In genomic region chr3:90652878-90653508, GRCm38 (mm10) we compare ENCODE assay signal across 9 mouse cellular contexts. TPM values are rescaled to one million over a fixed set of nuclear protein-coding genes. Genes with fewer than 3 reads are reported as not detected.
DNase-seq lines count a peak whose midpoint lies in the region; ATAC-seq and TF ChIP-seq lines count a peak whose summit lies in the region.
"Had no signal": no experiment of that assay in that cellular context is flagged by ENCODE, and none has a peak within 500 bp of the region (broad histone marks: within the 10 kb centered on the region; RNA-seq: fewer than 3 reads in every experiment).

No protein-coding gene starts in this region.

- peak; percentile 80 for ATAC-seq in forebrain, embryonic 14.5 days
- peak; percentile 69 for ATAC-seq in lung, postnatal 0 days

- peak; percentile 69 for DNase-seq in ES-CJ7 (ENCODE audit: low read depth, low spot score)
- peak; percentile 16 for DNase-seq in c-Kit-positive CD71-positive TER-119-negative erythroid progenitor cells, embryonic 14.5 days (ENCODE audit: low read depth)
- peak; percentile 91 for DNase-seq in forebrain, embryonic 14.5 days (ENCODE audit: low spot score)
- peak; percentile 69 for DNase-seq in hindbrain, embryonic 10.5 days (ENCODE audit: low spot score)
- DNase-seq in layer of hippocampus, adult 8-10 months (ENCODE audit: low spot score in 2 of 2) = peak; percentile 41 to 85
- DNase-seq in lung, postnatal 0 days (ENCODE audit: low spot score) = peak; percentile 86
- DNase-seq in ovary, postnatal 36 days (ENCODE audit: low spot score) = peak; percentile 48
- DNase-seq in thymus, postnatal 4 days = peak; percentile 75

- H3K36me3 ChIP-seq in forebrain, embryonic 14.5 days (ENCODE audit: control insufficient read depth, insufficient read depth, low read length) = no peaks in the 10 kb centered on the region
- H3K36me3 ChIP-seq in hindbrain, embryonic 10.5 days = no peaks in the 10 kb centered on the region
- no peaks in the 10 kb centered on the region for H3K36me3 ChIP-seq in lung, postnatal 0 days (ENCODE audit: insufficient read depth, low read length)
- H3K36me3 ChIP-seq: limb, embryonic 15.5 days had no signal

- no peaks in the 10 kb centered on the region for H3K27me3 ChIP-seq in forebrain, embryonic 14.5 days (replicated peaks; ENCODE audit: control insufficient read depth, insufficient read depth, low read length)
- H3K27me3 ChIP-seq in hindbrain, embryonic 10.5 days (ENCODE audit: insufficient read depth, poor library complexity, severe bottlenecking) = no peaks in the 10 kb centered on the region
- H3K27me3 ChIP-seq in lung, postnatal 0 days (replicated peaks; ENCODE audit: insufficient read depth, low read length) = no peaks in the 10 kb centered on the region

- TF ChIP-seq EP300 in lung, postnatal 0 days (IDR thresholded peaks at IDR 0.05) = no peak

- H3K4me2 ChIP-seq in forebrain, embryonic 14.5 days (ENCODE audit: low read length) = no peak overlapping the region
- no peak overlapping the region for H3K4me2 ChIP-seq in lung, postnatal 0 days (replicated peaks; ENCODE audit: low read depth, low read length)
- H3K4me2 ChIP-seq: limb, embryonic 15.5 days had no signal

- peak; percentile 91 for TF ChIP-seq CTCF in lung, postnatal 0 days (IDR thresholded peaks at IDR 0.05)

- H3K9ac ChIP-seq in forebrain, embryonic 14.5 days (ENCODE audit: low read length) = no peak overlapping the region
- H3K9ac ChIP-seq in lung, postnatal 0 days (replicated peaks; ENCODE audit: low read depth) = no peak overlapping the region
- H3K9ac ChIP-seq: limb, embryonic 15.5 days had no signal

- no peaks in the 10 kb centered on the region for H3K4me1 ChIP-seq in forebrain, embryonic 14.5 days (ENCODE audit: control insufficient read depth, insufficient read depth, low read length)
- no peaks in the 10 kb centered on the region for H3K4me1 ChIP-seq in hindbrain, embryonic 10.5 days (replicated peaks)
- H3K4me1 ChIP-seq in lung, postnatal 0 days (ENCODE audit: insufficient read depth, low read depth, low read length) = no peaks in the 10 kb centered on the region
- H3K4me1 ChIP-seq: limb, embryonic 15.5 days had no signal

- WGBS in forebrain, embryonic 14.5 days = 33% methylated on average over 5 of the region's 5 CpGs
- WGBS in hindbrain, embryonic 10.5 days = 35% methylated on average over 5 of the region's 5 CpGs
- WGBS in lung, postnatal 0 days = 34% methylated on average over 5 of the region's 5 CpGs

- H3K9me3 ChIP-seq in forebrain, embryonic 14.5 days (replicated peaks; ENCODE audit: control insufficient read depth, low read length) = no peaks in the 10 kb centered on the region
- no peaks in the 10 kb centered on the region for H3K9me3 ChIP-seq in hindbrain, embryonic 10.5 days
- H3K9me3 ChIP-seq in lung, postnatal 0 days (ENCODE audit: low read length) = no peaks in the 10 kb centered on the region
- H3K9me3 ChIP-seq: limb, embryonic 15.5 days had no signal

- no peak overlapping the region for H3K4me3 ChIP-seq in forebrain, embryonic 14.5 days (ENCODE audit: low read depth, low read length)
- H3K4me3 ChIP-seq in hindbrain, embryonic 10.5 days = no peak overlapping the region
- H3K4me3 ChIP-seq in lung, postnatal 0 days (ENCODE audit: low read depth, low read length) = no peak overlapping the region
- H3K4me3 ChIP-seq: limb, embryonic 15.5 days had no signal

- H3K27ac ChIP-seq in forebrain, embryonic 14.5 days (ENCODE audit: low read depth, low read length) = no peak overlapping the region
- H3K27ac ChIP-seq in hindbrain, embryonic 10.5 days = no peak overlapping the region
- no peak overlapping the region for H3K27ac ChIP-seq in lung, postnatal 0 days (ENCODE audit: low read length)
- H3K27ac ChIP-seq: limb, embryonic 15.5 days had no signal

RNA-seq across cellular contexts. Expression of gene S100a7a, which starts 0.8 kb away (rescaled TPM):
- not detected in 2 replicates for polyA plus RNA-seq in forebrain, embryonic 14.5 days (2014; fragmentation: Nextera tagmentation; extraction: Ambion mirVana)
- polyA plus RNA-seq in hindbrain, embryonic 10.5 days (2016; fragmentation: Nextera tagmentation; extraction: Ambion mirVana) = not detected in 2 replicates
- total RNA-seq in layer of hippocampus, adult 8-10 months (2022) = under 1 TPM in 3 of 4 experiments, not detected in 1; 0.34 to 0.62 (median 0.49) TPM
- polyA plus RNA-seq in lung, postnatal 0 days (2015; fragmentation: Nextera tagmentation; extraction: Ambion mirVana) = 0.08 and 0.27 TPM in 2 replicates

RNA-seq across cellular contexts. Expression of gene S100a8, which starts 15.8 kb away (rescaled TPM):
- 1.5 and 3.3 TPM in 2 replicates for polyA plus RNA-seq in forebrain, embryonic 14.5 days (2014; fragmentation: Nextera tagmentation; extraction: Ambion mirVana)
- polyA plus RNA-seq in hindbrain, embryonic 10.5 days (2016; fragmentation: Nextera tagmentation; extraction: Ambion mirVana) = not detected in 2 replicates
- total RNA-seq in layer of hippocampus, adult 8-10 months (2022) = 1 to 10 TPM in 1 of 4 experiments, not detected in 3; 1.2 TPM
- polyA plus RNA-seq in lung, postnatal 0 days (2015; fragmentation: Nextera tagmentation; extraction: Ambion mirVana) = 332 and 333 TPM in 2 replicates

RNA-seq across cellular contexts. Expression of gene S100a6, which starts 40.3 kb away (rescaled TPM):
- polyA plus RNA-seq in forebrain, embryonic 14.5 days (2014; fragmentation: Nextera tagmentation; extraction: Ambion mirVana) = 19.6 and 22.8 TPM in 2 replicates
- polyA plus RNA-seq in hindbrain, embryonic 10.5 days (2016; fragmentation: Nextera tagmentation; extraction: Ambion mirVana) = 14.4 and 18.3 TPM in 2 replicates
- total RNA-seq in layer of hippocampus, adult 8-10 months (2022) = 10 to 100 TPM; 22.1 to 95.0 (median 51.5) TPM
- polyA plus RNA-seq in lung, postnatal 0 days (2015; fragmentation: Nextera tagmentation; extraction: Ambion mirVana) = 1,618 and 1,721 TPM in 2 replicates

RNA-seq across cellular contexts. Expression of gene S100a9, which starts 42.5 kb away (rescaled TPM):
- 2.0 and 3.1 TPM in 2 replicates for polyA plus RNA-seq in forebrain, embryonic 14.5 days (2014; fragmentation: Nextera tagmentation; extraction: Ambion mirVana)
- polyA plus RNA-seq in hindbrain, embryonic 10.5 days (2016; fragmentation: Nextera tagmentation; extraction: Ambion mirVana) = not detected in 2 replicates
- 1 to 10 TPM in 1 of 4 experiments, not detected in 3; 1.1 TPM for total RNA-seq in layer of hippocampus, adult 8-10 months (2022)
- 207 and 215 TPM in 2 replicates for polyA plus RNA-seq in lung, postnatal 0 days (2015; fragmentation: Nextera tagmentation; extraction: Ambion mirVana)

RNA-seq across cellular contexts. Expression of gene S100a5, which starts 44.7 kb away (rescaled TPM):
- polyA plus RNA-seq in forebrain, embryonic 14.5 days (2014; fragmentation: Nextera tagmentation; extraction: Ambion mirVana) = not detected in 2 replicates
- polyA plus RNA-seq in hindbrain, embryonic 10.5 days (2016; fragmentation: Nextera tagmentation; extraction: Ambion mirVana) = not detected in 2 replicates
- total RNA-seq in layer of hippocampus, adult 8-10 months (2022) = not detected
- polyA plus RNA-seq in lung, postnatal 0 days (2015; fragmentation: Nextera tagmentation; extraction: Ambion mirVana) = not detected in 2 replicates
- polyA plus RNA-seq: limb, embryonic 15.5 days had no signal

Comparison
In these comparisons a context has a peak if more than half of its experiments do, and no peak if none do; other contexts are left out.
1. DNase-seq: peak in every context shown above with its lines; median percentile 91 in forebrain, embryonic 14.5 days; 86 in lung, postnatal 0 days; 75 in thymus, postnatal 4 days; 69 in ES-CJ7; 69 in hindbrain, embryonic 10.5 days; 63 in layer of hippocampus, adult 8-10 months; 48 in ovary, postnatal 36 days; 16 in c-Kit-positive CD71-positive TER-119-negative erythroid progenitor cells, embryonic 14.5 days.
2. RNA of gene S100a8, which starts 15.8 kb away (polyA plus RNA-seq): 332 to 333 TPM in lung, postnatal 0 days; 1.5 to 3.3 TPM in forebrain, embryonic 14.5 days and not detected in hindbrain, embryonic 10.5 days; every median in the first group is over 10 times any median in the second.
3. RNA of gene S100a6, which starts 40.3 kb away (polyA plus RNA-seq): 1,618 to 1,721 TPM in lung, postnatal 0 days; 19.6 to 22.8 TPM in forebrain, embryonic 14.5 days and 14.4 to 18.3 TPM in hindbrain, embryonic 10.5 days; every median in the first group is over 10 times any median in the second.